Mouse (Mus musculus) heart, postnatal 0 days (tissue): ENCODE results near the gene Rgs7. TPM values are rescaled to one million over a fixed set of nuclear protein-coding genes. Genes with fewer than 3 reads are reported as not detected.

Source experiments
- ATAC-seq: fragments of 200-750 bp; cut with Nextera tagmentation; 2 replicates; pipeline ENCODE4 v1.8.0; 2017; ENCODE audit warnings: low read depth, moderate number of reproducible peaks, moderate library complexity; ENCODE audit not compliant: insufficient read depth
- DNase-seq: peaks from one replicate; pipeline ENCODE4 v3.0.0-alpha.2; 2016; ENCODE audit warnings: low spot score
- H3K27ac ChIP-seq: fragments of 300-500 bp; sonication (generic); 2 replicates; pipeline ENCODE4 v1.5.1; 2014; ENCODE audit warnings: low read depth, mild to moderate bottlenecking
- H3K27me3 ChIP-seq: fragments of 300-500 bp; sonication (generic); 2 replicates; pipeline ENCODE4 v1.6.1; 2014; ENCODE audit warnings: low read length, mixed read lengths; ENCODE audit not compliant: control insufficient read depth, insufficient read depth
- H3K36me3 ChIP-seq: fragments of 300-500 bp; sonication (generic); replicated peaks from 2 replicates; pipeline ENCODE4 v1.6.1; 2014; ENCODE audit warnings: low read length, mixed read lengths; ENCODE audit not compliant: control insufficient read depth, insufficient read depth
- H3K4me1 ChIP-seq: fragments of 300-500 bp; sonication (generic); 2 replicates; pipeline ENCODE4 v1.6.1; 2014; ENCODE audit warnings: antibody characterized with exemption; ENCODE audit not compliant: control insufficient read depth, insufficient read depth
- H3K4me2 ChIP-seq: fragments of 300-500 bp; sonication (generic); 2 replicates; pipeline ENCODE4 v1.6.1; 2014; ENCODE audit warnings: low read depth, mild to moderate bottlenecking, low read length, moderate library complexity
- H3K4me3 ChIP-seq: fragments of 300-500 bp; sonication (generic); 2 replicates; pipeline ENCODE4 v1.5.1; 2014; ENCODE audit warnings: low read depth, low read length
- H3K9ac ChIP-seq: fragments of 300-500 bp; sonication (generic); replicated peaks from 2 replicates; pipeline ENCODE4 v1.6.1; 2014; ENCODE audit warnings: low read depth, low read length, mixed read lengths
- H3K9me3 ChIP-seq: fragments of 300-500 bp; sonication (generic); replicated peaks from 2 replicates; pipeline ENCODE4 v1.6.1; 2016; ENCODE audit warnings: low read length; ENCODE audit not compliant: control insufficient read depth
- CTCF ChIP-seq: IDR thresholded peaks from 2 replicates; pipeline ENCODE4 v1.5.1; 2016; ENCODE audit warnings: antibody characterized with exemption, control low read depth, low read depth
- EP300 ChIP-seq: IDR thresholded peaks from 2 replicates; pipeline ENCODE4 v1.6.1; 2016; ENCODE audit warnings: antibody characterized with exemption, low read depth
- whole genome bisulfite sequencing: fragments of 180-500 bp; shearing (Covaris S2); extraction: QIAGEN DNeasy Blood & Tissue Kit; methylation state at CpG from one replicate; pipeline ENCODE4 v1.1.7; 2014; 5-methylcytosine and 5-hydroxymethylcytosine counted together
- polyA plus RNA-seq: library from polyadenylated mRNA; unstranded; fragments of >200 nt; fragmentation: Nextera tagmentation; extraction: Ambion mirVana; gene quantifications from 2 replicates; pipeline ENCODE4 v1.2.1, GENCODE M21; 2015
- total RNA-seq: library from RNA; depleted of rRNA; stranded (reverse); fragments of >200 nt; gene quantifications from 2 replicates; pipeline ENCODE4 v1.2.3, GENCODE M21; 2014; ENCODE audit warnings: low replicate concordance; rRNA removed

Gene Rgs7
- total and polyA plus RNA-seq, 2 experiments from 2014 or later = 0.34 to 0.55 TPM

- Histone ChIP-seq H3K36me3 (no peaks in the 10 kb centered on the region), H3K4me2 (no peak overlapping the region), H3K27me3 (no peaks in the 10 kb centered on the region), H3K27ac (no peak overlapping the region), H3K4me3 (no peak overlapping the region), H3K9me3 (no peaks in the 10 kb centered on the region), H3K4me1 (no peaks in the 10 kb centered on the region), H3K9ac (no peak overlapping the region)
- TF ChIP-seq CTCF (no peak), EP300 (no peak)
- ATAC-seq (no peak), DNase-seq (no peak)
- 48% methylated on average over 1 of the region's 1 CpGs for WGBS
Measured at GRCm38 (mm10) chr1:175024136-175024535, 468.2 kb downstream of the Rgs7 start.

Other genes starting within 250 kb of the Rgs7 start
- gene Kmo, start 127.9 kb upstream of the Rgs7 start, total RNA-seq = not detected in 2 replicates
- gene Kmo, start 127.9 kb upstream of the Rgs7 start, polyA plus RNA-seq = 0.03 and 0.05 TPM in 2 replicates
- gene Fh1, start 133.1 kb upstream of the Rgs7 start, total RNA-seq = 273 and 284 TPM in 2 replicates
- gene Fh1, start 133.1 kb upstream of the Rgs7 start, polyA plus RNA-seq = 417 and 418 TPM in 2 replicates
- gene Opn3, start 200.3 kb upstream of the Rgs7 start, total RNA-seq = 19.4 and 22.0 TPM in 2 replicates
- gene Opn3, start 200.3 kb upstream of the Rgs7 start, polyA plus RNA-seq = 6.7 and 7.6 TPM in 2 replicates
- 5.2 and 11.4 TPM in 2 replicates for gene Chml, start 200.4 kb upstream of the Rgs7 start, total RNA-seq
- gene Chml, start 200.4 kb upstream of the Rgs7 start, polyA plus RNA-seq = 1.8 and 1.9 TPM in 2 replicates
- gene Wdr64, start 206.1 kb upstream of the Rgs7 start, total RNA-seq = not detected in 2 replicates
- not detected in 2 replicates for gene Wdr64, start 206.1 kb upstream of the Rgs7 start, polyA plus RNA-seq